Mouse (Mus musculus) midbrain, embryonic 13.5 days (tissue): ENCODE measurements around the gene Abcb6. TPM values are rescaled to one million over a fixed set of nuclear protein-coding genes. Genes with fewer than 3 reads are reported as not detected.

Experiments
- ATAC-seq: fragments of 200-750 bp; cut with Nextera tagmentation; 2 replicates; pipeline ENCODE4 v1.8.0; 2017; ENCODE audit warnings: mild to moderate bottlenecking, moderate TSS enrichment, moderate library complexity
- H3K27ac ChIP-seq: fragments of 300-500 bp; sonication (generic); 2 replicates; pipeline ENCODE4 v1.5.1; 2015; ENCODE audit warnings: inconsistent platforms, mild to moderate bottlenecking, moderate library complexity
- H3K27me3 ChIP-seq: fragments of 300-500 bp; sonication (generic); 2 replicates; pipeline ENCODE4 v1.6.1; 2015; ENCODE audit warnings: mild to moderate bottlenecking, inconsistent platforms
- H3K36me3 ChIP-seq: fragments of 300-500 bp; sonication (generic); 2 replicates; pipeline ENCODE4 v1.6.1; 2015; ENCODE audit warnings: mild to moderate bottlenecking, inconsistent platforms
- H3K4me1 ChIP-seq: fragments of 300-500 bp; sonication (generic); replicated peaks from 2 replicates; pipeline ENCODE4 v1.6.1; 2015; ENCODE audit warnings: inconsistent platforms
- H3K4me2 ChIP-seq: fragments of 300-500 bp; sonication (generic); replicated peaks from 2 replicates; pipeline ENCODE4 v1.6.1; 2015; ENCODE audit warnings: moderate library complexity, mild to moderate bottlenecking, inconsistent platforms
- H3K4me3 ChIP-seq: fragments of 300-500 bp; sonication (generic); replicated peaks from 2 replicates; pipeline ENCODE4 v1.5.1; 2015; ENCODE audit warnings: mild to moderate bottlenecking, inconsistent platforms
- H3K9ac ChIP-seq: fragments of 300-500 bp; sonication (generic); replicated peaks from 2 replicates; pipeline ENCODE4 v1.6.1; 2015; ENCODE audit warnings: mild to moderate bottlenecking, inconsistent platforms
- H3K9me3 ChIP-seq: fragments of 300-500 bp; sonication (generic); 2 replicates; pipeline ENCODE4 v1.6.1; 2016; ENCODE audit warnings: mild to moderate bottlenecking, inconsistent platforms
- WGBS: fragments of 180-500 bp; shearing (Covaris S2); methylation state at CpG from one replicate; pipeline ENCODE4 v1.1.7; 2015; 5-methylcytosine and 5-hydroxymethylcytosine counted together
- polyA plus RNA-seq: library from polyadenylated mRNA; unstranded; fragments of >200 nt; fragmentation: Nextera tagmentation; extraction: Ambion mirVana; gene quantifications from 2 replicates; pipeline ENCODE4 v1.2.1, GENCODE M21; 2015

Abcb6 gene
- polyA plus RNA-seq, 1 experiment from 2014 or later: 38.3 TPM

GRCm38 (mm10) chr1:75216797-75217585, 36.8 kb upstream of the Abcb6 start:
- Histone ChIP-seq H3K9me3 (no peaks in the 10 kb centered on the region), H3K27ac (no peak overlapping the region)
- 85% methylated on average over 13 of the region's 13 CpGs for WGBS

GRCm38 (mm10) chr1:75215785-75216184, 35.6 kb upstream of the Abcb6 start:
- 95% methylated on average over 9 of the region's 9 CpGs for WGBS
- ATAC-seq: no peak
- Histone ChIP-seq H3K4me3 (no peak overlapping the region), H3K4me2 (no peak overlapping the region), H3K9ac (no peak overlapping the region), H3K27ac (no peak overlapping the region), H3K4me1 (peaks cover 49% of the 10 kb centered on the region), H3K9me3 (no peaks in the 10 kb centered on the region), H3K36me3 (peaks cover 42% of the 10 kb centered on the region), H3K27me3 (peaks cover 52% of the 10 kb centered on the region)

More at GRCm38 (mm10) chr1:75216797-75217585, 36.8 kb upstream of the Abcb6 start:
- no peak overlapping the region for H3K9ac ChIP-seq
- H3K4me1 ChIP-seq: peaks cover 39% of the 10 kb centered on the region
- no peak overlapping the region for H3K4me3 ChIP-seq
- peaks cover 41% of the 10 kb centered on the region for H3K36me3 ChIP-seq
- no peak for ATAC-seq
- H3K27me3 ChIP-seq: peaks cover 64% of the 10 kb centered on the region
- H3K4me2 ChIP-seq: no peak overlapping the region

GRCm38 (mm10) chr1:75214886-75215285, 34.7 kb upstream of the Abcb6 start:
- H3K9me3 ChIP-seq: no peaks in the 10 kb centered on the region
- peaks cover 43% of the 10 kb centered on the region for H3K27me3 ChIP-seq
- H3K4me1 ChIP-seq: peaks cover 54% of the 10 kb centered on the region
- H3K36me3 ChIP-seq: peaks cover 42% of the 10 kb centered on the region
- no peak for ATAC-seq
- 75% methylated on average over 5 of the region's 5 CpGs for WGBS
- no peak overlapping the region for H3K9ac ChIP-seq
- no peak overlapping the region for H3K27ac ChIP-seq
- H3K4me3 ChIP-seq: no peak overlapping the region
- H3K4me2 ChIP-seq: no peak overlapping the region

GRCm38 (mm10) chr1:75214442-75214841, 34.2 kb upstream of the Abcb6 start:
- ATAC-seq: no peak
- WGBS: 84% methylated on average over 2 of the region's 2 CpGs

GRCm38 (mm10) chr1:75213096-75213495, 32.9 kb upstream of the Abcb6 start:
- Histone ChIP-seq H3K27ac (no peak overlapping the region), H3K4me1 (peaks cover 53% of the 10 kb centered on the region), H3K36me3 (peaks cover 42% of the 10 kb centered on the region), H3K9me3 (no peaks in the 10 kb centered on the region), H3K27me3 (peaks cover 28% of the 10 kb centered on the region), H3K4me3 (no peak overlapping the region), H3K9ac (no peak overlapping the region), H3K4me2 (no peak overlapping the region)
- 89% methylated on average over 7 of the region's 7 CpGs for WGBS
- ATAC-seq: no peak

More at GRCm38 (mm10) chr1:75214442-75214841, 34.2 kb upstream of the Abcb6 start:
- Histone ChIP-seq H3K4me1 (peaks cover 54% of the 10 kb centered on the region), H3K9ac (no peak overlapping the region), H3K4me2 (no peak overlapping the region), H3K36me3 (peaks cover 42% of the 10 kb centered on the region), H3K27ac (no peak overlapping the region), H3K4me3 (no peak overlapping the region), H3K9me3 (no peaks in the 10 kb centered on the region), H3K27me3 (peaks cover 40% of the 10 kb centered on the region)

GRCm38 (mm10) chr1:75212542-75212941, 32.4 kb upstream of the Abcb6 start:
- WGBS: 81% methylated on average over 4 of the region's 4 CpGs
- no peak for ATAC-seq
- H3K36me3 ChIP-seq: peaks cover 42% of the 10 kb centered on the region
- H3K9ac ChIP-seq: no peak overlapping the region
- H3K9me3 ChIP-seq: no peaks in the 10 kb centered on the region
- peaks cover 51% of the 10 kb centered on the region for H3K4me1 ChIP-seq
- H3K27me3 ChIP-seq: peaks cover 22% of the 10 kb centered on the region
- H3K27ac ChIP-seq: no peak overlapping the region
- H3K4me3 ChIP-seq: no peak overlapping the region
- H3K4me2 ChIP-seq: no peak overlapping the region

GRCm38 (mm10) chr1:75211141-75211708, 31.0 kb upstream of the Abcb6 start:
- peak overlapping the region; percentile 95 for H3K9ac ChIP-seq
- H3K4me3 ChIP-seq: peak overlapping the region; percentile 98
- peaks cover 42% of the 10 kb centered on the region for H3K36me3 ChIP-seq
- ATAC-seq: peak; percentile 35
- 14% methylated on average over 17 of the region's 17 CpGs for WGBS
- H3K27me3 ChIP-seq: peaks cover 9% of the 10 kb centered on the region
- H3K4me2 ChIP-seq: peak overlapping the region; percentile 99
- peaks cover 51% of the 10 kb centered on the region for H3K4me1 ChIP-seq
- H3K9me3 ChIP-seq: no peaks in the 10 kb centered on the region
- H3K27ac ChIP-seq: no peak overlapping the region

- Histone ChIP-seq H3K4me2 (peak within 1 kb of the TSS; percentile 99), H3K4me1 (peaks cover 51% of the 10 kb centered on the region), H3K9me3 (no peaks in the 10 kb centered on the region), H3K36me3 (peaks cover 36% of the 10 kb centered on the region), H3K4me3 (peak within 1 kb of the TSS; percentile 98), H3K27me3 (peaks cover 3% of the 10 kb centered on the region; the same call in 1 of the 2 replicates), H3K27ac (no peak within 1 kb of the TSS), H3K9ac (peak within 1 kb of the TSS; percentile 95)
- 5% methylated on average over 42 of the region's 42 CpGs for WGBS
- peak; percentile 97 for ATAC-seq
Measured at GRCm38 (mm10) chr1:75210136-75211087, 30.2 kb upstream of the Abcb6 start, which contains the start of the genes Glb1l and Stk16. TSS of gene Glb1l (minus strand) at chr1:75210813. TSS of gene Stk16 (plus strand) at chr1:75210838.

GRCm38 (mm10) chr1:75208967-75209678, 28.9 kb upstream of the Abcb6 start:
- Histone ChIP-seq H3K4me3 (peak overlapping the region; percentile 27), H3K9me3 (no peaks in the 10 kb centered on the region), H3K27ac (no peak overlapping the region), H3K36me3 (peaks cover 23% of the 10 kb centered on the region), H3K4me1 (peaks cover 46% of the 10 kb centered on the region), H3K4me2 (peak overlapping the region; percentile 99), H3K9ac (peak overlapping the region; percentile 55), H3K27me3 (peaks cover 3% of the 10 kb centered on the region; the same call in 1 of the 2 replicates)
- no peak for ATAC-seq
- 14% methylated on average over 34 of the region's 34 CpGs for WGBS

- Histone ChIP-seq H3K27ac (no peak overlapping the region), H3K27me3 (no peaks in the 10 kb centered on the region), H3K4me1 (no peaks in the 10 kb centered on the region), H3K36me3 (peaks cover 42% of the 10 kb centered on the region), H3K9ac (no peak overlapping the region), H3K9me3 (no peaks in the 10 kb centered on the region), H3K4me2 (no peak overlapping the region), H3K4me3 (no peak overlapping the region)
- ATAC-seq: no peak
- 97% methylated on average over 1 of the region's 1 CpGs for WGBS
Measured at GRCm38 (mm10) chr1:75201236-75201635, 21.0 kb upstream of the Abcb6 start.

- peak overlapping the region; percentile 94 for H3K4me2 ChIP-seq
- H3K36me3 ChIP-seq: peaks cover 37% of the 10 kb centered on the region
- ATAC-seq: peak; percentile 10; the same call in 1 of the 2 replicates
- peak overlapping the region; percentile 85 for H3K27ac ChIP-seq
- peaks cover 30% of the 10 kb centered on the region for H3K4me1 ChIP-seq
- no peaks in the 10 kb centered on the region for H3K27me3 ChIP-seq
- H3K9ac ChIP-seq: peak overlapping the region; percentile 89
- peak overlapping the region; percentile 82 for H3K4me3 ChIP-seq
- H3K9me3 ChIP-seq: no peaks in the 10 kb centered on the region
- WGBS: 1% methylated on average over 19 of the region's 19 CpGs
Measured at GRCm38 (mm10) chr1:75192452-75192851, 12.3 kb upstream of the Abcb6 start.
